Mouse (Mus musculus): ENCODE measurements at regions not wholly inside any gene's neighbourhood (a gene's known extent, or its start where the extent isn't known, plus 50 kb on each side); places are given as distances from the start of the nearest gene placed in this dataset.

DNA sequence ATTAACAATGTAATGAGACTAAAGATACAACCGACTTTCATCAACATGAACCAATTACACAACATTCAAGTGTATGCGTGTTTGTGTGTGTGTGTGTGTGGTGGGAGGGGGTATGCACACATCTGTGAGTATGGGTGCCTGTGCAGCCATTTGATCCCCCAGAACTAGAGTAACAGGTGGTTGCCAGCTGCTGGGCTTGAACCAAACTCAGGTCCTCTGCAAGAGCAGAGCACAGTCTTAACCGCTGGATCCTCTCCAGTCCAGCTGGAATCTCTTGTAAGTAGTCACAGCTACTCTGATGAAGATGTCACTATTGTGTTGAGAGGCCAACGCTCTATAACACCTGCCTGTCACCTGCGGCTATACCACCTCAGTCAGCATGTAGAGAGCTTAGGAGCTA, 286.2 kb downstream of the Matn1 start:
- no peak for ATAC-seq (replicated peaks in 1 of 2; ENCODE audit: insufficient read depth in 1 of 2, low FRiP score in 2 of 2, low TSS enrichment in 1 of 2, low read depth in 1 of 2, poor library complexity in 2 of 2, severe bottlenecking in 2 of 2)

DNA sequence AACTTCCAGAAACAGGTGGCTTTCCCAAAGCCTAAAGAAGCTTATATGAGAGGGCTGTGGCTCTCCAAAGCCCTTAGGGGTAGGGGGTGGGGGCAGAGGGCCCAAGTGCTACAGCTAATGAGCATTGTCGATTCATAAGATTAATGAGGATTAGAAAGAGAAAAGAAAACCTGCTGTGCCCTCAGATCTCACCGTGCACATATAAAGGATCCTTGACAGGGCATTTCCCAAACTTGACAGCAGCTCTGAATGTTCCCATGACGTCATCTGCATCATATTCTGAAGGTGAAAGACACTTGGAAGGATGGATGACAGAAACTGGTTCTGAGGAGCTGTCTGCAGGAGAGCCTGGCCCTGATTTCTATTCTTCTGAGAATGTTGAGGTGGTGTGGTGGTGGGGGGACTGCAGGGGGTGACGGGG, 292.4 kb downstream of the Matn1 start:
- no peak for ATAC-seq (replicated peaks in 1 of 2; ENCODE audit: insufficient read depth in 1 of 2, low FRiP score in 2 of 2, low TSS enrichment in 1 of 2, low read depth in 1 of 2, poor library complexity in 2 of 2, severe bottlenecking in 2 of 2)

DNA sequence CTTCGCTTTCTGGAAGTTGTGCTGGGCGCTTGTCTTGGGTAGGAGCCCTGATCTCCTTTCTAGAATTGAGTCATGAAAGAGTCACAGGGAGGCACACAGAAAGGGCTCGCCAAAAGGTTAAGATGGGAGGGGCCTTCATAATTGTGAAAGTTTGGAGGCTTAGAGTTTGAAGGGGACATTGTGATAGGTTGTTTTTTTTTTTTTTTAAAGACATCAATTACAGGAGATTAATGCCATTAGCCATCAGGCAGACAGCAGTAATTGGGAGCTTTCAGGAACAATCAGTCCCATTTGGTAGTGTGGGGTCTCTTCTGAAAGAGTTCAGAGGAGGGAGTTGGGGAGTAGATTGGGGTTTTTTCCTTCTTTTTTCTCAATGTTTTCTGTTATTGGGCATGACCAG, 294.4 kb downstream of the Matn1 start:
- no peak for ATAC-seq (replicated peaks in 1 of 2; ENCODE audit: insufficient read depth in 1 of 2, low FRiP score in 2 of 2, low TSS enrichment in 1 of 2, low read depth in 1 of 2, poor library complexity in 2 of 2, severe bottlenecking in 2 of 2)

DNA sequence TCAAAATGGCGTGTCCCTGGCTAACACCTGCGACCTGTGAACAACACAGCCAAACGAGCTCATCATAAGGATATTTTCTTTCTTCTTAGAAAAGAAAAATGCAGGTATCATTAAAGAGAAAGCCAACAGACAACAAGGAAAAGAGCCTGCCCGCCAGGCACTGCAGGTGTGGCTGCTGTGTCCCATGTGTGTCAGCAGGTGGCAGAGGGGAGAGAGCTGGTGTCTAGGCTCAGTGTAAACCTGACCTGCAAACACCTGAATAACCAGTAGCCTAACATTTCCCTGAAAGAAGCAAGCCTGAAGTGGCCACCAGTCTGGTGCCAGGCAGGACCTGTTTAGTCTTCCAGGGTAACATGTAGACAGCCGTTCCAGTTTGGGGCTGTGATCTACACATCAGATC, 294.9 kb downstream of the Matn1 start:
- ATAC-seq (replicated peaks in 1 of 2; ENCODE audit: insufficient read depth in 1 of 2, low FRiP score in 2 of 2, low TSS enrichment in 1 of 2, low read depth in 1 of 2, poor library complexity in 2 of 2, severe bottlenecking in 2 of 2), result no peak

DNA sequence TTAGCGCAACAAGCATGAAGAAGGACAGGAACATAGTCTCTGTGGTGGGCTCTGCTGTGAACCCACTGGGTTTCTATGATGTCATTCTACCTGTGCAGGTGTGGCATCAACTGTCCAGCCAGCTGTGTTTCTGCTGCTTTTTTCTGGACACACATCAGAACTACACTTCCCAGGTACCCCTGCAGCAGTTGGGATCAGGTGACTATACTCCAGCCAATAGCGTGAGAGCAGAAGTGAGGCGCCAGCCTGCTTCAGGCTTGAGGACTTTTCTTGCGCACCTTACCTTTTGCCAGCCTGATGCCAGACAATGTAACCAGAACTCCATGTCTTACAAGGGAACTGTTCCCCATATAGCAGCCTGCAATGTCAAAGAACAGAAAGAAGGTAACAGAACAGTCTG, 296.3 kb downstream of the Matn1 start:
- ATAC-seq (replicated peaks in 1 of 2; ENCODE audit: insufficient read depth in 1 of 2, low FRiP score in 2 of 2, low TSS enrichment in 1 of 2, low read depth in 1 of 2, poor library complexity in 2 of 2, severe bottlenecking in 2 of 2), result no peak

DNA sequence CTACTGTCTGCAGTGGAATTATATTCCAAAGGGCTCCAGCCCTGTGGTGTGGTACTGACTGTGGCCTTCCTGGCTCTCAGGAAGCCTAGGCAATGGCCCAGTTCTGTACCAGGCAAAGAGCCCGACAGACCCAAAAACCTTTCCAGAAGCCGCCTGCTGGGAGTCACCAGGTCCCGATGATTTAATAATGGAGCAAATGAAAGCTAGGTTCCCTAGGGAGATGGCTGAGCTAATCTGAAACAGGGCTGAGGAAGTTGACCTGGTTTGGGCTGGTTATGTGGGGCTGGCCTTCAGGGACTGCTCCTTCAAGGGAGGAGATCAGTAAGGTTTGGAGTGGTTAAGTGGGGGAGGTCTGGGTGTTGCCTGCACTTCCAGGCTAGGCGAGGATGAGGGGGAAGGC, 298.1 kb downstream of the Matn1 start:
- ATAC-seq (replicated peaks in 1 of 2; ENCODE audit: insufficient read depth in 1 of 2, low FRiP score in 2 of 2, low TSS enrichment in 1 of 2, low read depth in 1 of 2, poor library complexity in 2 of 2, severe bottlenecking in 2 of 2), result no peak

DNA sequence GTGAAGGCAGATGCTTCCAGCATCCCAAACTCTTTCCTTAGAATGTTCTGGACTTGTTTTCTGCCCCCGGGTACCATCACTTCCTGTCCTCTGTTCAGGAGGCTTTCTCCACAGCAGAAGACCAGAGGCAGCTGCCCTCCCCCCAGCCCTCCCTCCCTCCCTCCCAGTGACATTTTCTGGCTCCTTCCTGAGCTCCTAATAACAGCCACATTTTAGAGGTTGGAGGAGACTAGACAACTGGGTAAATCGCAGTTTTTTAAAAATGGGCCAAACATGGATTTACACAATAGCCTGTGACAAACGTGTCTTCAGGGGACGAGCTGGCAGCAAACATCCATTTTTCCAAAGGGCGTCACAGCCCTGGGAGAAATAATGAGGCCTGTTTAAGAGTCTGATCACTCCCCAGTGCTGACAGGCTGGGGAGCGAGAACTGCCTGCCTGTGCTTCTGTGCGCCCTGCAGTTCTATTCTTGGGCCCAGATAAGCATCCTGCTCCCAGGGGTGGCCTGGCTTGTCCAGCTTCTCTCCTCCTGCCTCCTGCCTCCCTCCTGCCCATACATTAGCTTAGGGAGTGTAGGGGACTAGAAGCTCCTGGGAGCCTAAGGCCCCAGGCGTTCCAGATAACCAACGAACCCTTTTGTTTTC, 299.7 kb downstream of the Matn1 start:
- no peak for ATAC-seq (replicated peaks in 1 of 2; ENCODE audit: insufficient read depth in 1 of 2, low FRiP score in 2 of 2, low TSS enrichment in 1 of 2, low read depth in 1 of 2, poor library complexity in 2 of 2, severe bottlenecking in 2 of 2)

DNA sequence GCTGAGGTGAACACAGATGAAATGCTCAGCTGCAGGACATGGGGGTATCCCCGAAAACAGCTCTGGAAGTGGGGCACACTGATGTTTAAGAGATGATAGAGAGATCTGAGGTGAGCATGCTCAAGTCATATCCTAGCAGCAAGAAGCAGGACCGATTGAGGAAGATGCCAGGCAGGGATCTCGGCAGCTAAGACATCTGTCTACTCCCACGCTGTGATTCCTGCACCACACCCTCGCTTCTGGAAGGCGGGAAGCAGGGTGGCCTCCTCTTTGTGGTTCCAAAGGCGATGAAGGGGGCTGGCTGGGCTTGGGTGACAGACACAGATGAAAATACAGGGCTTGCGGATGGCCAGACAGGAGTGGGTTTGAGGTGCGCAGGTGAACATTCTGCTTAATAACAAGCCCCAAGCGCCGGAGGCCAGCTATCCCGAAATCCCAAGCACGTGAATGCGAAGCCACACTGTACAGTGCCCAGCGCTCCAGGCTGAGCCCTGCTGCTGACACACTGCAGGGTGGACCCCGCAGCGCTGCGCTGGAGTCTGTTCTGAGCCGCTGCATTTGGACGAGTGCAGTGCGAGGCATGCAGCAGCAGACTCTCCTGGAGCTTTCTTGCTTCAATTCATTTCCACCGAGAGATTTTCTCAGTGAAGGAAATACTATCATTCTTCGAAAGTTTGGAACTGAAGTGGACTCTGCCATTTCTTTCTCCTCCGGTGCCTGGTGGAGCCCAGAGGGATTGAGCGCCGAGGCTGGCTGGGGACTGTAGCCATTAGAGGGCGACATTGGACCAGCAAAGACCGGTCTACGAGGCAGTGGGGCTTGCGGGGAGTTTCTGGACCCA, 308.6 kb downstream of the Matn1 start:
- peak; percentile 67 to 86; a peak in 3 of 4 replicates for ATAC-seq (replicated peaks in 1 of 2; ENCODE audit: insufficient read depth in 1 of 2, low FRiP score in 2 of 2, low TSS enrichment in 1 of 2, low read depth in 1 of 2, poor library complexity in 2 of 2, severe bottlenecking in 2 of 2)

DNA sequence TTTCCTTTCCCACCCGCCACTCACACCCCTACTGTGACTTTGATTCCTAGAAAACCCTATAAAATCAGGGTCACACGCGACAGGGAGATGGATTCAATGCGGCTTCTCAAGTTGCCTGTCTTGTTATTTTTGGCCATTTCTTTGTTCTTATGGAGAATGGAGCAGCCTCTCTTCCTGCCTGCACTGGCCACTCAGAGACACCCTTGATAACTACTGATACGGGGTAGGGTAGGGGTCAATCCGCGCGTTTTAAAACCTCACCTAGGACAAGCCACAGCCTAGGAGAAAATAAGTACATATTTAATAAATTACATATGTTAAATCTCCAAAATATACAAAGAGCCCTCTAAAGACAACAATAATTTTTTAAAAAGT, 309.2 kb downstream of the Matn1 start:
- no peak for ATAC-seq (replicated peaks in 1 of 2; ENCODE audit: insufficient read depth in 1 of 2, low FRiP score in 2 of 2, low TSS enrichment in 1 of 2, low read depth in 1 of 2, poor library complexity in 2 of 2, severe bottlenecking in 2 of 2)

DNA sequence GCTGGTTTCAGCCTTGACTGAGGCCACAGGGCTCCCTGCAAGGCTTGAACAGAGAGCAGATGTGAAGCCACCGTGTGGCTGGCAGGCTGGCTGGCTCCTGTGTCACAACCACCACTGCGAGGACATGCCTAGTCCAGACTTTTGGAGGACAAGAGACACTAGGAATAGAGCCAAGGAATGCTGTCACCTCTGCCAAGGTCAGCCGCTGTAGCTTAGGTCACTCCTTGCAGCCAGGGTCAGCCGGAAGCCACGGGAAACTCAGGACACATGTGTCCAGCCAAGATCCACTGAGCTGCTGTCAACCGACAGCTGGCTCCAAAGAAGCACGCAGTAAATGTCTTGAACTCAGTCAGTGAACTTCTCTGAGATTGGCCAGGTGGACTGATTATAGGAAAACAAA, 310.1 kb downstream of the Matn1 start:
- no peak for ATAC-seq (replicated peaks in 1 of 2; ENCODE audit: insufficient read depth in 1 of 2, low FRiP score in 2 of 2, low TSS enrichment in 1 of 2, low read depth in 1 of 2, poor library complexity in 2 of 2, severe bottlenecking in 2 of 2)

DNA sequence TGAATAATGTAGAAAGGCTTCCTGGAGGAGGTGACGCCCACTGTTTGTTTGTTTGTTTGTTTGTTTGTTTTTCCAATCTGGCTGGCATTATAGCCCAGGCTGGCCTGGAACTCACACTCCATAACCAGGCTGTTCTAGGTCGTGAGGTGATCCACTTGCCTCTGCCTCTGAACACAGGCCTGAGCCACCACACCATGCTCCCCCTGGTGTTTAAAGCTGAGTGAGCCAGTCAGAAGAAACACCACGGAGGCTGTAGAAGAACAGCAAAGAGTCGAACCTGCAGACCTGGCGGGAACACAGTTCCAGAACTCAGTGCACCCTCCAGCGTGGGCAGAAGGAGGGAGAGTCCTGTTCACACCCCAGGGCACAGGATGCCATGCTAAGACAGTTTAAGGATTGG, 310.5 kb downstream of the Matn1 start:
- ATAC-seq (replicated peaks in 1 of 2; ENCODE audit: insufficient read depth in 1 of 2, low FRiP score in 2 of 2, low TSS enrichment in 1 of 2, low read depth in 1 of 2, poor library complexity in 2 of 2, severe bottlenecking in 2 of 2), result 0 out of 4 replicates have a peak, but pooled peaks of 1 of the 2 experiments have one; percentile 33

DNA sequence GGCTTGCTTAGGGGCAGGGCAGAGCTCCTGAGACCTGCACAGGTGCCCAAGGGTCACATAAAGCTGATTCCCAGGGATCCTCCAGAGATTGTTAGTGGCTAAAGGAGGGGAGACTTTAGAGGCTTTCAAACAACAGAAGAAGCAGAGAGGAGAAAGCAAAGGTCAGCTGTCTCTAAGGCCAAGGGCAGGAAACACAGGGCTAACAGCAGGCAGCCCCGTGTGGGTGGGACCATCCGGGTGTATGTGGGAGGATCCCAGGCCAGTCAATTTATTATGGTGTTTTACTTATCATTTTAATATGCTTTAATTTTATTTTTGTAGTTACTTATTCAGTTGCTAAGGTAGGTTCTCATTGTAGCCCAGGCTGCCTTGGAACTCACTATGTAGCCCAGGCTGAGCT, 317.1 kb downstream of the Matn1 start:
- no peak for ATAC-seq (replicated peaks in 1 of 2; ENCODE audit: insufficient read depth in 1 of 2, low FRiP score in 2 of 2, low TSS enrichment in 1 of 2, low read depth in 1 of 2, poor library complexity in 2 of 2, severe bottlenecking in 2 of 2)

DNA sequence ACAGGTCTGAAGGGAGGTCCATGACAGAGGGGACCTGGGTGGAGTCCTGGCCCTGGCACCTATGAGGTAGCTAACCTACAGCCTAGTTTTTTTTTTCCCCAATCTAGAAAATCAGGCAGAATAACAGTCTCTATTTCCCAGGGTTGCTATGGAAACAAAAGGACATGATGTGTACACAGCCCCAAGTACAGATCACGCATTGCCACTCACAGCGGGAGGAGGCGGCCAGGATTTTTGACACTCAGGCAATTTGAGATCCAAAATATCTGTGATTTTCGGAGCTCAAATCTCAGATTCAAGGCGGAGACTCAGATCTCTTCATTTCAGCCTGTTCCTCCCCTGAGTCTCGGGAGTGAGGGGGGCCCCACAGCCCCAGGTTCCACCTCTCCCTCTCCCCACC, 318.7 kb downstream of the Matn1 start:
- no peak for ATAC-seq (replicated peaks in 1 of 2; ENCODE audit: insufficient read depth in 1 of 2, low FRiP score in 2 of 2, low TSS enrichment in 1 of 2, low read depth in 1 of 2, poor library complexity in 2 of 2, severe bottlenecking in 2 of 2)

DNA sequence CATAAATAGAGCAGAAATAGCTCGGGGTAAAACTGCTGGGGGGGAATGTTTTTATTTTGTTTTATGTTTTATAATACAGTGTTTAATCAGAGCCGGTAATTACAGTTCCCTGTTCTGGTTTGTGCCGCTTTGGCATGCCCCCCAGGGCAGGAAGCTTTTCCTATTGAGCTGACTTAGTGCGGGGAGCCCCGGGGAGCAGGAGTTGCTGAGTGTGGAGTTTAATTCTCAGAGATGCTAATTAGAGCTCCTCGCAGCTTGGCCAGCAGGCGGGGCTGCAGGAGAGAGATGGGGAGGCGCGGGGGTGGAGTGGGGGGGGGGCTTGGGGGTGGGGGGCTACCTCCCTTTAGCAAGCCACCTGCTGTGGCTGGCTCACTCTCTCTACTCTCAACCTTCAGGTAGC, 322.6 kb downstream of the Matn1 start:
- ATAC-seq (replicated peaks in 1 of 2; ENCODE audit: insufficient read depth in 1 of 2, low FRiP score in 2 of 2, low TSS enrichment in 1 of 2, low read depth in 1 of 2, poor library complexity in 2 of 2, severe bottlenecking in 2 of 2), result no peak

DNA sequence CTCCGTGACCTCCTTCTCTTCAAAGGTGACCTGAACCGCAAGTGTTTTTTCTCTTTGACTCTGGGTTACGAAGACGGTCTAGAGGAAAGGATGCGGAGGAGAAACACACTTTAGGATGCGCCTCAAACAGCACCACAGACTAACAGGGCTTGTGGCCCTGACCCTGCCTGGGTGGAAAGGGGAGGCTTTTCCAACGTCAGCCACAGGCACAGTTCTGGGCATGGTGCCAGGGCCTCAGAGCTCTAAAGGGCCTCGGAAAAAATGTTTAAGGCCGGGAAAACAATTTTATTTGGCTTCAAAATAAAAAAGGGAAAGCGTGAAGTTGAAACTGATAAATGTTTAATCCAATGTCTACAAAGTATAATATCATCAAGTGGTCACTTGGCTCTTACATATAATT, 323.6 kb downstream of the Matn1 start:
- ATAC-seq (replicated peaks in 1 of 2; ENCODE audit: insufficient read depth in 1 of 2, low FRiP score in 2 of 2, low TSS enrichment in 1 of 2, low read depth in 1 of 2, poor library complexity in 2 of 2, severe bottlenecking in 2 of 2), result no peak

DNA sequence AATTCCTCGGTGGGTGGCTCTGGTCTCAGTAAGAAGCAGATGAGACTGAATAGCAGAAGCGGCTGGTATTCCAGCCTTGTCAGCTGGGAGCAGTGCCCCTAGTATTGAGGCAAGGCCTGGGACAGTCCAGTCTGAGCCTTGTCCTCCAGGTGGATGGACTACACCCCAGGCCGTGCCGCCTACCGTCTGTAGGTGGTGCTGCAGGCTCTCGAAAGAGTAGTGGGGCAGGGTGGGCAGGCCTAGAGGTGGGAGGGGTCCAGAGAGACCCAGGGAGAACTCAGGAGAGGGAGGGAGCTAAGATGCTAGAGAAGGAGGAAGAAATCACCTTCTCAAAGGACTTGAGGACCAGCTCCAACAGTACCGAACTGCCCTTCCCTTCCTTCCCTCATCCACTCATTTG, 326.0 kb downstream of the Matn1 start:
- ATAC-seq (replicated peaks in 1 of 2; ENCODE audit: insufficient read depth in 1 of 2, low FRiP score in 2 of 2, low TSS enrichment in 1 of 2, low read depth in 1 of 2, poor library complexity in 2 of 2, severe bottlenecking in 2 of 2), result no peak

DNA sequence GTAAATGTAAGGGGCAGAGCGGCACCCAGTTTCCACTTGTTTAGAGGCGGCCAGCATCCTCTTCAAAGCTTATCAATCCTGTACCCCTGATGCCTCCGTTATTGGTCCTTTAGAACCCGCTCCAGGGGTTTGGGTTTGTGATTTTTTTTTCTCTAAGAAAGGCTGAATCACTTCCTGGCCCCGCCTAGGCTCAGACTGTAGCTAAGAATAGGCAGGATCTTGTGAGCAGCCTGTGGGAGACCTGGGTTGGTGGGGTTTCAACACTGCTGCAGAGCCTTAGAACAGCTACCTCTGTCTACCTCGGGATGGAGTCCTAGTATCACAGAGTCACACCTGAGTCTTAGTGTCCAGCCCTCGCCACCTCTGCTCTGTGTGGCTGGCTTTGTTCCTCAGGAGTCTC, 327.9 kb downstream of the Matn1 start:
- ATAC-seq (replicated peaks in 1 of 2; ENCODE audit: insufficient read depth in 1 of 2, low FRiP score in 2 of 2, low TSS enrichment in 1 of 2, low read depth in 1 of 2, poor library complexity in 2 of 2, severe bottlenecking in 2 of 2), result peak; percentile 63 to 69; a peak in 3 of 4 replicates

DNA sequence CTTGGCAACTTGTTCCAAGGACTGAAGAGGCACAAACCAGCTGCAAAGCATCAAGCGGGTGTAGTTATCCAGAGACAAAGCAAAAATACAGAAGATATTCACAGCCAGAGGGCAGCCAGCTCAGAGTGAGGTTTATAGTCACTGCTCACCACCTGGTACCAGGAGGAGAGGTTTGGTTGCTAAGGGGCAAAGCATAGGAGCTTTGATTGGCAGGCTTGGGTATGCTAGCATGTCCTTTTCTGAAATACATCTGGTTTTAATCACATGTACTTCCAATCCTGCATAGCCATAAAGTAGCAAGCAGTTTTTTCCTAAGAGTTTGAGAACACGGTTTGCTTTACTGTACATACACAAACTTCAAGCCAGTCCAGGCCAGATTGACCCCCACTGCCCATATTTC, 349.4 kb downstream of the Matn1 start:
- no peak for ATAC-seq (replicated peaks in 1 of 2; ENCODE audit: insufficient read depth in 1 of 2, low FRiP score in 2 of 2, low TSS enrichment in 1 of 2, low read depth in 1 of 2, poor library complexity in 2 of 2, severe bottlenecking in 2 of 2)
